Mouse (Mus musculus) testis, adult 10 weeks (tissue): ENCODE measurements around the gene Lin52. TPM values are rescaled to one million over a fixed set of nuclear protein-coding genes. Genes with fewer than 3 reads are reported as not detected.

Source experiments
- polyA plus RNA-seq: library from polyadenylated mRNA; stranded (reverse); fragments of 350-450 nt; fragmentation: Illumina TruSeq; extraction: RNeasy Lipid Tissue Mini Kit (QIAGEN cat#74804); gene quantifications from one replicate; pipeline ENCODE4 v1.2.3, GENCODE M21; 2014; ENCODE audit warnings: low read depth, low replicate concordance

Gene Lin52
- polyA plus RNA-seq = 29.9 TPM

GRCm38 (mm10) chr12:84450718-84451646 lies at the start of gene Lin52, which contains the start of gene Aldh6a1:
Gene Lin52, plus strand, starts transcription at chr12:84451422.
Gene Aldh6a1, minus strand, starts transcription at chr12:84451004.

GRCm38 (mm10) chr12:84408819-84409507 lies 42.3 kb upstream of the Lin52 start, which contains the start of the genes Entpd5 and Bbof1:
Gene Entpd5, minus strand, starts transcription at chr12:84409029.
Gene Bbof1, plus strand, starts transcription at chr12:84409071.

DNA sequence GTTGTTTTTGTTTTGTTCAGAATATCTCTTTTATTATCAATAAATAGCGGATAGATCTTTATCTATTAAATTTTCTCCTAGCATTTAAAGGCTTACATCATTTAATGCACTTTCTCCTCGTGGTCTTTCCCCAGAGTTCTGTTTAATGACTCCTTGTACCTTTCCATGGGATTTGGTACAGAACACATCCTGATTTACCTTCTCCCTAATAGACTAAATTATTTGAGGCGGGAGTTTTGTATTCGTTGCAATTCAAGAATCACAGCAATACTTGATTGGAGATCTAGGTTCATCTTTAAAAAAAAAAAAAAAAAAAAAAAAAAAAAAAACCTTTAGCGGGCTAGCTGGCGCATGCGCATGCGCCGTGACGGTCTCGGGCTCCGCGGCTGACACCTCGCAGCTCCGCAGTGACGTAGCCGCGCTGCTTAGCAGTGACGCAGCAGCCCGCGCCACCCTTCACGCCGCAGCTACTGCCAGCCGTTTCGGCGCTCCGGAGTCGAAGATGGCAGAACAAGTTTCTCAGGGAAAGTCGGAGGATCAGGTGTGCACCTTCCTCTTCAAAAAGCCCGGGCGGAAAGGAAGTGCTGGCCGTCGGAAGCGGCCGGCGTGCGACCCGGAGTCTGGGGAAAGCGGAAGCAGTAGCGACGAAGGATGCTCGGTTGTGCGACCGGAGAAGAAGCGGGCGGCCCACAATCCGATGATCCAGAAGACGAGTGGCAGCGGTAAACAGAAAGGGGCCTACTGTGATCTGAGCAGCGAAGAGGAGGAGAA lies 34.2 kb upstream of the Lin52 start, which contains the start of gene Rnf113a2:
TSS of gene Rnf113a2 (plus strand) at position 363 of the 771 bp plus-strand sequence.

GRCm38 (mm10) chr12:84569336-84569970 lies 118.2 kb downstream of the Lin52 start, which contains the start of gene Vsx2:
Gene Vsx2, plus strand, starts transcription at chr12:84569762.

Other genes starting within 250 kb of the Lin52 start
- 0.69 TPM for gene Elmsan1, start 232.5 kb upstream of the Lin52 start, polyA plus RNA-seq
- gene Ptgr2, start 166.2 kb upstream of the Lin52 start, polyA plus RNA-seq = 18.5 TPM
- gene Zfp410, start 134.6 kb upstream of the Lin52 start, polyA plus RNA-seq = 22.8 TPM
- gene Coq6, start 89.8 kb upstream of the Lin52 start, polyA plus RNA-seq = 2.8 TPM
- 22.1 TPM for gene Fam161b, start 89.6 kb upstream of the Lin52 start, polyA plus RNA-seq
- 24.3 TPM for gene Entpd5, start 42.4 kb upstream of the Lin52 start, polyA plus RNA-seq
- gene Bbof1, start 42.4 kb upstream of the Lin52 start, polyA plus RNA-seq = 830 TPM
- 22.0 TPM for gene Rnf113a2, start 34.2 kb upstream of the Lin52 start, polyA plus RNA-seq
- 48.4 TPM for gene Aldh6a1, start 418 bp upstream of the Lin52 start, polyA plus RNA-seq
- not detected for gene Vsx2, start 118.3 kb downstream of the Lin52 start, polyA plus RNA-seq
- gene Abcd4, start 166.0 kb downstream of the Lin52 start, polyA plus RNA-seq = 0.07 TPM
- gene Vrtn, start 189.6 kb downstream of the Lin52 start, polyA plus RNA-seq = not detected
- 1.6 TPM for gene Syndig1l, start 247.4 kb downstream of the Lin52 start, polyA plus RNA-seq